Mouse (Mus musculus) T-cell, adult 66 days (primary cell): ENCODE measurements around the gene Myl12a. TPM values are rescaled to one million over a fixed set of nuclear protein-coding genes. Genes with fewer than 3 reads are reported as not detected.

Source experiments
- total RNA-seq, 2 experiments: library from RNA; stranded (reverse); gene quantifications; 3 replicates in 1 of 2; 4 replicates in 1 of 2; pipeline ENCODE4 v1.2.4; 2023

Myl12a gene
- total RNA-seq = 100 to 1,000 TPM; 380 to 382 TPM

DNA sequence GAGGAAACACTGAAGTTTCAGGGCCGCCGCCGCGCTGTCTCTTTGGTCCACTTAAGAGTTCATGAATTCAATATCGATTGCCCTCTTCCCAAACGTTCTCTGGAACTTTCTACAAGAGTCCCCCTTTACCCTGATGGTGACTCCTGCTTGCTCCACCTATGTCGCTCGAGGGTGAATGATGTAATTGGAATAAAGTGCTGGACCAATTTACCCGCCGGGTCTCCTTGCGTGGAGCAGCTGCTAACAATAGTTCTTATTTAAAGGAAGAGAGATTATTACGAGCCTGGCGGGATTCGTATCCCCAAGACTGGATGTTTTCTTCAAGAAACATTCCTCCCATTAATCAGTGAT, at the start of gene Myl12a:
Gene Myl12a, minus strand, starts transcription at position 135 of the 351 bp plus-strand sequence.

DNA sequence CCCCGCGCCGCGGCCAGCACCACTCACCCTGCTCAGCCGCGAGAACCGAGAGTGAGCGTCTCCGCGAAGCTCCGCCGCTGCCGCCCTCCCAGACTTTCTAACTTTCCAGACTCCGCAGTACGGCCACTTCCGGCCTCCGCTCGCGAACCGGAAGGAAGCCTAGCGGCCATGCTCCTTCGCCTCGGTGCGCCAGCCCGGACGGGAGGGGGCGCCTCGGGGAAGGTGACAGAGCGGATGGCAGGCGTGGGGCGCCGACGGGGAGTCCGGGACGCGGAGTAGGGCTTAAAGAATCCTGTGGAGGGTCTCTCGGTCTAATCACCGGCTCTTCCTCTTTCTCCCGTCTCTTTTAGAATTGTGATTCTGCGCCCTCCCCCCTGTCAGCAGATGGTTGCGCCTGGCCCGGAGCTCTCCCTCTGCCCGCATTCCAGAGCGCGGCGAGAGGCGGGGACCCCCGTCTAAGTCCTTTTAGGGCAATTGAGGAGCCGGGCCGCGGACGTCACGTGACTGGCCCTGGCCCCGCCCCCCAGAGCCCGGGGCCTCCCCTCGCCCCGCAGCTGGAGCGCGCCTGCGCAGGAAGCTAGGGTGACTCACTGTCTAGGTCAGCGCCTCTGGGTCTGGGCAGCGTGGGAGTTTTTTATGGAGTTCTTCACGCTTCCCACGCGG, 466 bp downstream of the Myl12a start, which contains the start of gene Myom1:
Gene Myom1, plus strand, starts transcription at position 553 of the 663 bp plus-strand sequence.

Other genes with a start within 250 kb of the Myl12a start
- gene Tgif1, start 149.3 kb downstream of the Myl12a start, total RNA-seq = 100 to 1,000 TPM in 1 of 2 experiments, 10 to 100 TPM in 1; 96.8 to 103 TPM
- 1 to 10 TPM; 2.2 to 3.1 TPM for gene Myom1, start 245 bp downstream of the Myl12a start, total RNA-seq
- 10 to 100 TPM; 42.8 to 51.7 TPM for gene Lpin2, start 179.7 kb upstream of the Myl12a start, total RNA-seq